Mouse (Mus musculus) adrenal gland (tissue): ENCODE data around the gene Eno4.
"Not testable (repeated sequence)": the region's sequence is repeated elsewhere in the genome, so short reads cannot be mapped to it uniquely, and the experiment has no call there.

Experiments
- intact Hi-C: fragments of 180-260 bp; cut with DNase I; formaldehyde crosslinking; loops from one replicate; pipeline ENCODE4 v1.15.1; 2025
- long read RNA-seq, 2 experiments: library from polyadenylated mRNA; unstranded; transcript quantifications; one replicate each; pipeline ENCODE4 v2.0.0; 2020; ENCODE audit warnings: borderline replicate concordance in 1 of 2; ENCODE audit not compliant: insufficient replicate concordance in 1 of 2

Gene Eno4
- long read RNA-seq, experiment 1, partial matches to known transcripts = 1 of 1 reads
- long read RNA-seq, experiment 1, other reads (novel, unspliced or antisense) = 0 of 1 reads
- long read RNA-seq, experiment 2, partial matches to known transcripts = 1 of 1 reads
- long read RNA-seq, experiment 2, other reads (novel, unspliced or antisense) = 0 of 1 reads

GRCm38 (mm10) chr19:58942841-58943828 lies at the start of gene Eno4, which contains the start of gene Hspa12a:
Gene Eno4 (plus strand): TSS chr19:58943425.
Gene Hspa12a (minus strand): TSS chr19:58943654.
- intact Hi-C loops = no loop called here

DNA sequence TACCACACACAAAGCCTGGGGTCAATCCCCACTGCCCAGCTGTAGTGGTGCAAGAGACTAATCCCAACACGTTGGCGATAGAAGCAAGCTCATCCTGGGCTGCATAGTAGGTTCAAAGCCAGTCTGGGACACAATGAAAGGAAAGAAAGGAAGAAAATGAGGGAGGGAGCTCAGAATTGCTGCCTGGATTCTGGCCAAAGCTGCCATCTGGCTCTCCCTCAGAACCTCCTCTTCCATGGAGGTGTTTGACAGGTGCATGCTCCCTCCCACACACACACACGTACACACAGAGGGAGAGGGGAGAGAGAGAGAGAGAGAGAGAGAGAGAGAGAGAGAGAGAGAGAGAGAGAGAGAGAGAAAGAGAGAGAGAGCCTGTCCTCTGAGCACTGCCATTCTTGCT lies 47.0 kb upstream of the Eno4 start:
- intact Hi-C loops = no loop called here

GRCm38 (mm10) chr19:58900471-58900870 lies 42.8 kb upstream of the Eno4 start:
- intact Hi-C loops = not testable (repeated sequence)

DNA sequence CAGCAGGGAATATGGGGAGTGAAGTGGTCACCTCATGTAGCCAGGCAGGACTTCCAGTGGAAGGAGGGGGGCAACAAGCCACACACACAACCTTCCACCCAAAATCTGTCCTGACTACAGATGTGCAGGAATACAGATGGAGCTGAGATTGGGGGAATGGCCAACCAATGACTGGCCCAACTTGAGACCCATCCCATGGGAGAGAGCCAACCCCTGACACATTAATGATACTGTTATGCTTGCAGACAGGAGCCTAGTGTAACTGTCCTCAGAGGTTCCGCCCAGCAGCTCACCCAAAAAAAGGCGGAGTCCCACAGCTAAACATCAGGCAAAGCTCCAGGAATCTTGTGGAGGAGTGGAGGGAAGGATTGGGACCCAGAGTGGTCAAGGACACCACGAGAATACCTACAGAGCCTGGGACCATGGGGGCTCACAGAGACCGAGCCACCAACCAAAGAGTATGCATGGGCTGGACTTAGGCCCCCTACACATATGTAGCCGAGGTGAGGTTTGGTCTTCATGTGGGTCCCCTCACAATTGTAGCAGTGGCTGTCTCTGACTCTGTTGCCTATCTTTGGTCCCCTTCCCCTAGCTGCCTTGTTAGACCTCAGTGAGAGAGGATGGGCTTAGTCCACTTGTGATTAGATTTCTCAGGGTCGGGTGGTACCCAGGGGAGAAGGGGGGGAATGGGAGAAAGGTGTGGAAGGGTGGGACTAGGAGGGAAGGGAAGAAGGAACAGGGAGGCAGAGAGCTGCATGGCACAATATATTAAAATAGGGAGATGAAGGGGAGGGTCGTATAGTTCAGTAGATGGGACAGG lies 39.9 kb upstream of the Eno4 start:
- intact Hi-C loops = no loop called here

- intact Hi-C loops = loop anchor here (1.0 to 2.0 kb wide), 2 partner anchors 98 to 141 kb away; no protein-coding TSS in a partner anchor
Observed at GRCm38 (mm10) chr19:58903899-58904327, 39.3 kb upstream of the Eno4 start.

GRCm38 (mm10) chr19:58906685-58907084 lies 36.5 kb upstream of the Eno4 start:
- intact Hi-C loops = no loop called here

DNA sequence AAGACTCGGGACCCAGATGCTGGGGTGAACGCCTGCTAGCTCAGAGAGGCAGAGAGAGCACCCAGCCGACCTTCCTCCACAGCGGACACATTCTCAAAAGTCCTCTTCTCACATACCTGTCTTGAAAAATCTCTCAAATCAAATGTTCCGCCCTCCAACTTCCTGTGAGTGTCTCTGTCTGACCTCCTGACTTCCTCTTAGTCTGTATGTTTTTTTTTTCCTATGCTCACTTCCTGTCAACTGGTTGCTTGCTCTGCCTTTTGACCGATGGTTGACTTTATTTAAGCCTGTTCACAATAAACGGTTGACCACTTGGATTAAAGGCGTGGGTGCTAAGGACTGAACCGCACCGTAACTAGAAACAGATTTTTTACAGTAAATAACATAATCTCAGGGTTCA lies 35.2 kb upstream of the Eno4 start:
- intact Hi-C loops = no loop called here

GRCm38 (mm10) chr19:58910941-58911368 lies 32.3 kb upstream of the Eno4 start:
- intact Hi-C loops = loop anchor here (1.0 kb wide), 1 partner anchor 287 kb away; no protein-coding TSS in a partner anchor

- intact Hi-C loops = loop anchor here (1.0 kb wide), 1 partner anchor 287 kb away; no protein-coding TSS in a partner anchor
Observed at GRCm38 (mm10) chr19:58911386-58911785, 31.8 kb upstream of the Eno4 start.

- intact Hi-C loops = no loop called here
Observed at GRCm38 (mm10) chr19:58913301-58913700, 29.9 kb upstream of the Eno4 start.

DNA sequence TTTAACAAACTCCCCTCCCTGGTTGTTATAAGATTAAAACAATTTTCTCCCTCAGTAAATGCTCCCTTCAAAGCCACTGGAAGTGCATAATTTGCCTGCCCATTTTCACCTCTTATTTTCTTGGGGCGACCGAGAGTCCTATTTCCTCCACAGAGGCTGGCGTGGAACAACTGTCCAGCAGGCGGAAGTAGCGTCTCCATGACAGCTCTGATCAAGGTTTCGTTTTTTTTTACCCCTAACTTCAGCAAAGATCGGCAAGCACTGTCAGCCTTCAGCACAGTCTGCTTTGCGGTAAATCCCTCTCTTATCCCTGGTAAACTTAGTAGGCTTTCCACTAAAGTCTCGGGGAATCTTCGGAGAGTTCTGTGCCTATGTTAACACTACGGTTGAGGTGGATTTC lies 24.6 kb upstream of the Eno4 start:
- intact Hi-C loops = no loop called here

- intact Hi-C loops = no loop called here
Observed at GRCm38 (mm10) chr19:58919148-58919547, 24.1 kb upstream of the Eno4 start.

DNA sequence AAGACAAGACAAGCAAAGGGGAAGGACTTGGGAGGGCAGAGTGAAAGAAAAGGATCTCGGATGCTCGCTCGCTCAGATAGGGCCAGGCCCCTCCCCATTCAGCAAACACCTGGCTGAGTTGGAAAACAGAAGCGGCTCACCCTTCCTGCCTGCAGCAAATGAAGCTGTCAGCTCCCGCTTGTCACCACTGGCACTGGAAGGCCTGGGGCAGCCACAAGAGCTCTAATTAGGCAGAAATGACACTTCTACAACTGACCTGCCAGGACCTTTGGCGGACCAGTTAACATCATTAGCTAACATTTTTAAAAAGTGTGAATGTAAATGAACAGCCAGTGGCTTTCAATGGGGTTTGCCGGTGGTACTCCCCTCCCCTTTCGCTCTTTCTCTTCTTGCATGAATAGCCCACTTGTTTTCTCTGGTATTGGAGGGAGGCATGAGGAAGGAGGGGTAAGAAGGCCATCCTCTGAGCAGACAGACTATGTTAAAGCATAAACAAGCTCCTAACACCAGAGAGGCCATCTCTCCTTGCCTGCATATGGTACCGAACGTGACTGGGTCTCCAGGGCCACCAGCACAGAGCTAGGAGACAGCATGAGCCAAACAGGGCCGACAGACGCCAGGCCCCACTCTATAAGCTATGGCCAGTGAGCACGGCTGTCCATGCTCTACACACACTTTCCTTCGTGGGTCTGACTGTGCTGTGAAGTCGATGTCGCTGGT lies 12.0 kb upstream of the Eno4 start:
- intact Hi-C loops = no loop called here

DNA sequence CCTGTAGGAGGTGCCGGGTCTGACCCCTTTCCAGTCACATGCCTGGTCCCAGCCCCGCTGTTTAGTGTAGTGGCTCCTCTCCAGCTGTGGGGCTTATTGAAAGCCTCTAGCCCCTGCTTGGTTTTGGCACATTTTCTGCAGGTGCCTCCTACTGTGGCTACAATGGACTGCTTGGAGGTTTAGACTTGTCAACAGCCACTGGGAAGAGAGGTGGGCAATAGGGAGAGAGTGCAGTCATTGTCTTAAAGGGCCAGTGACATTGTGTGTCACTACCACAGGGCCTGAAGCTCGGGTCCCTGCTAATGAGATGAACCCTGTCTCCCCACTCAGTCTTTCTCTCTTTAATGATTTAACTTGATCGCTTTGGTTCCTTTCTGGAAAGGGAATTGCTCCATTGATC lies 10.2 kb upstream of the Eno4 start:
- intact Hi-C loops = no loop called here

GRCm38 (mm10) chr19:58945959-58946358 lies 2.7 kb downstream of the Eno4 start:
- intact Hi-C loops = no loop called here

DNA sequence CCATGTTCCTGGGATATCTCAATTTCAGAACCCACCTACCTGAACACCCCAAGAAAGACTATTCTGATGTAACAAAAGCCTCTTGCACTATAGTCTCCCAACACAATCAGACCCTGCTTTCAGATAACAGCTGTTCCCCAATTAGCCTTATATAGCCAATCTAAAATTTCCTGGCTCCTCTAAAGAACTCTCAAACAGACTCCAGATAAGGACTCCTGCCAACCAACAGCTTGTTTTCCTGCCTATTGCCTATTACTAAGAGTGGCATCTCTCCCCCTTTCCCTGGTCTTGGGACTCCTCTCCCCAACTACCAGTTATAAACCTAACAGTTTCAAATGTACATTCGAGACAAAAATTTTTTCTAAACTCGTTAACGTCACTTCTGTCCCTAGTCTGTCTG lies 8.3 kb downstream of the Eno4 start:
- intact Hi-C loops = no loop called here

DNA sequence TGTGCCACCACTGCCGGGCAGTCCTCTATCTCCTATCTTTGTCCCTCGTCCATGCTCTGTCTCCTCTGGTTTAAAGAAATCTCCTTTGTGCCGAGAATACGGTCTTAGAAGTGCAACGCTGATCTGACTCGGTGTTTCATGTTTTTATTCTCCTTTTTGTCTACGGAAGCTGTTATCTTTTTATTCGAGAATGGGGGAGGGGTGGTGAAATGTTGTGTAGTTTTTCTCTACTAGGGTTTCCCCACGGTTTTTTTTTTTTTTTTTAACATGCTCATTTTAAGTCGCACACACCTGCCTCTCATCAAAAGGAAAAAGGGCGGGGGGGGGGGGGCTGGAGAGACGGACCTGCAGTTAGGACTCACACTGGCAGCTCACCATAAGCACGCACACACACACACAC lies 9.0 kb downstream of the Eno4 start:
- intact Hi-C loops = no loop called here

DNA sequence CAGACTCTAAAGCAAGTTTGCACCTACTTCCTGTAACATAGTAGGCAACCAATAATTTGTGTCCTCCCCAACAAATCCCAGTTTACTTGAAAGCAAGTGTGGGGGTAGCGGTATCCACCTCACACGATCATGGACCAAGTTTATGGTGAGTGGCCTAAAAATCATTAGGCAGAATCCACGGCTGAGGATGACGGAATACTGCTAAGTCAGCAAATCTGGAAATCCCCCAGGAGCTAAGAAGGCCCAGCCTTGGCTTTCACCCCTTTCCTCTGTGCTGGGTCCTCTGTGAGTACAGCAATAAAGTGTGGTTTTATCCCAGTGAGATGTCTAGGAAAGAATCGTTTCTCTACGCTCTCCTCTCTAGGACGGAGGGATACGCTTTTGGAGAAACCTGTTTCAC lies 11.6 kb downstream of the Eno4 start:
- intact Hi-C loops = no loop called here

DNA sequence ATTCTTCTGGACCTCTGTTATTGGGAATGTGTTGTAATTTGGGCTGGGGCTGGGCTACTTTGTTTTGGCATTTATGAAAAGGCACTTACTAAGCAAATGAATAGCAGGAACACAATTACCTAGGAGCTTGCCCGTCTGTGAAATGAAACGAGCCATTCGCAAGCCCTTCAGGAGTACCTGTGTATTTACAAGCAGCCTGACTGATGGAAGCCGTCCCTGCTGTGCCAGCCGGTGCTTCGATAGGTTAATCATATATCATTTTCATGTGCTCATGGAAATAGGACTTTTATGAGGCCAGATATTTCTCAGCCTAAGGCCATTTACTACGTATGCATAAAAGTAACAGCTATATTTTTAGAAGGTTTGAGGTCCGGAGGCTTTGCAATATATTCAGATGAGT lies 19.8 kb downstream of the Eno4 start:
- intact Hi-C loops = no loop called here

GRCm38 (mm10) chr19:58968731-58969506 lies 25.7 kb downstream of the Eno4 start:
- intact Hi-C loops = no loop called here
